Mouse (Mus musculus): Measurements from ENCODE around the gene Polr3g.
"Not testable (repeated sequence)": the region's sequence is repeated elsewhere in the genome, so short reads cannot be mapped to it uniquely, and the experiment has no call there.

Gene Polr3g

GRCm38 (mm10) chr13:81710775-81711545 is at the start of gene Polr3g, which contains the start of gene Mblac2:
Gene Polr3g (minus strand): TSS chr13:81711013.
Gene Mblac2 (plus strand): TSS chr13:81711341.
- DNase-seq (ENCODE audit: low read depth, low spot score), result peak; percentile 85

GRCm38 (mm10) chr13:81760379-81760778 is 49.6 kb upstream of the Polr3g start:
- no peak for DNase-seq (ENCODE audit: low read depth, low spot score)

GRCm38 (mm10) chr13:81757058-81757660 is 46.3 kb upstream of the Polr3g start:
- DNase-seq (ENCODE audit: low read depth, low spot score), result no peak

- DNase-seq (ENCODE audit: low read depth, low spot score), result no peak
Measured at GRCm38 (mm10) chr13:81755324-81755723, 44.5 kb upstream of the Polr3g start.

- no peak for DNase-seq (ENCODE audit: low read depth, low spot score)
Measured at GRCm38 (mm10) chr13:81754878-81755277, 44.1 kb upstream of the Polr3g start.

GRCm38 (mm10) chr13:81744092-81744396 is 33.2 kb upstream of the Polr3g start:
- no peak for DNase-seq (ENCODE audit: low read depth, low spot score)

GRCm38 (mm10) chr13:81743391-81744091 is 32.7 kb upstream of the Polr3g start:
- DNase-seq (ENCODE audit: low read depth, low spot score), result no peak

- no peak for DNase-seq (ENCODE audit: low read depth, low spot score)
Measured at GRCm38 (mm10) chr13:81740898-81741297, 30.1 kb upstream of the Polr3g start.

- DNase-seq (ENCODE audit: low read depth, low spot score), result no peak
Measured at GRCm38 (mm10) chr13:81736606-81737005, 25.8 kb upstream of the Polr3g start.

- DNase-seq (ENCODE audit: low read depth, low spot score), result no peak
Measured at GRCm38 (mm10) chr13:81730362-81730761, 19.5 kb upstream of the Polr3g start.

GRCm38 (mm10) chr13:81729102-81729501 is 18.3 kb upstream of the Polr3g start:
- no peak for DNase-seq (ENCODE audit: low read depth, low spot score)

GRCm38 (mm10) chr13:81728141-81728540 is 17.3 kb upstream of the Polr3g start:
- not testable (repeated sequence) for DNase-seq (ENCODE audit: low read depth, low spot score)

- DNase-seq (ENCODE audit: low read depth, low spot score), result no peak
Measured at GRCm38 (mm10) chr13:81713896-81714295, 3.1 kb upstream of the Polr3g start.

GRCm38 (mm10) chr13:81711546-81712371 is 946 bp upstream of the Polr3g start:
- no peak for DNase-seq (ENCODE audit: low read depth, low spot score)

GRCm38 (mm10) chr13:81710266-81710665 is 547 bp downstream of the Polr3g start:
- DNase-seq (ENCODE audit: low read depth, low spot score), result peak; percentile 16

GRCm38 (mm10) chr13:81709805-81710204 is 1.0 kb downstream of the Polr3g start:
- DNase-seq (ENCODE audit: low read depth, low spot score), result no peak

- no peak for DNase-seq (ENCODE audit: low read depth, low spot score)
Measured at GRCm38 (mm10) chr13:81706311-81706710, 4.5 kb downstream of the Polr3g start.

GRCm38 (mm10) chr13:81703621-81704020 is 7.2 kb downstream of the Polr3g start:
- no peak for DNase-seq (ENCODE audit: low read depth, low spot score)

GRCm38 (mm10) chr13:81703148-81703547 is 7.7 kb downstream of the Polr3g start:
- no peak for DNase-seq (ENCODE audit: low read depth, low spot score)

GRCm38 (mm10) chr13:81694446-81694845 is 16.4 kb downstream of the Polr3g start:
- DNase-seq (ENCODE audit: low read depth, low spot score), result no peak

GRCm38 (mm10) chr13:81691606-81692005 is 19.2 kb downstream of the Polr3g start:
- peak; percentile 61 for DNase-seq (ENCODE audit: low read depth, low spot score)

- no peak for DNase-seq (ENCODE audit: low read depth, low spot score)
Measured at GRCm38 (mm10) chr13:81690477-81690876, 20.3 kb downstream of the Polr3g start.

All from c-Kit-negative CD71-positive TER-119-positive erythroid progenitor cells, embryonic 14.5 days (primary cell).